Mouse (Mus musculus) small intestine, adult 2 months (tissue): ENCODE results near the gene Map2k6. TPM values are rescaled to one million over a fixed set of nuclear protein-coding genes. Genes with fewer than 3 reads are reported as not detected.

Experiments used
- H3K27ac ChIP-seq: fragments of 200-500 bp; 2 replicates; pipeline ENCODE4 v1.5.1; 2012; ENCODE audit warnings: low read depth, low read length, control low read depth, inconsistent platforms; ENCODE audit not compliant: insufficient read depth
- H3K27me3 ChIP-seq: fragments of 200-500 bp; 2 replicates; pipeline ENCODE4 v1.6.1; 2012; ENCODE audit warnings: mild to moderate bottlenecking, moderate library complexity, low read length, inconsistent platforms; ENCODE audit not compliant: control insufficient read depth, insufficient read depth
- H3K36me3 ChIP-seq: fragments of 200-500 bp; 2 replicates; pipeline ENCODE4 v1.6.1; 2012; ENCODE audit warnings: mild to moderate bottlenecking, low read length, control low read depth, inconsistent platforms; ENCODE audit not compliant: control insufficient read depth, insufficient read depth
- H3K4me1 ChIP-seq: fragments of 200-500 bp; 2 replicates; pipeline ENCODE4 v1.6.1; 2012; ENCODE audit warnings: low read length, inconsistent platforms, mixed read lengths; ENCODE audit not compliant: control insufficient read depth, insufficient read depth, insufficient read length
- H3K4me3 ChIP-seq: fragments of 200-500 bp; 2 replicates; pipeline ENCODE4 v1.5.1; 2012; ENCODE audit warnings: low read depth, mild to moderate bottlenecking, control low read depth, inconsistent platforms, low read length, moderate library complexity
- CTCF ChIP-seq: fragments of 200-500 bp; IDR thresholded peaks from 2 replicates; pipeline ENCODE4 v1.5.1; 2012; ENCODE audit warnings: low read depth, mild to moderate bottlenecking, control low read depth, inconsistent platforms, low read length, moderate library complexity, mixed read lengths; ENCODE audit not compliant: insufficient replicate concordance, insufficient read length; ENCODE audit errors: extremely low read depth
- POLR2A ChIP-seq: fragments of 200-500 bp; IDR thresholded peaks from 2 replicates; pipeline ENCODE4 v1.6.1; 2012; ENCODE audit warnings: low read depth, mild to moderate bottlenecking, control low read depth, inconsistent platforms, low read length, moderate library complexity
- WGBS: fragments of 180-500 bp; shearing (Covaris S2); methylation state at CpG from one replicate; pipeline ENCODE4 v1.1.7; 2018; 5-methylcytosine and 5-hydroxymethylcytosine counted together
- polyA plus RNA-seq: library from polyadenylated mRNA; depleted of rRNA; stranded (reverse); fragments of >200 nt; gene quantifications from 2 replicates; pipeline ENCODE4 v1.2.3, GENCODE M21; 2012

Map2k6 gene
- polyA plus RNA-seq, 1 experiment: 1.5 TPM

- 16% methylated on average over 9 of the region's 9 CpGs for WGBS
- H3K36me3 ChIP-seq: no peaks in the 10 kb centered on the region
- TF ChIP-seq POLR2A (no peak), CTCF (no peak)
- peak overlapping the region; percentile 67 for H3K27ac ChIP-seq
- peak overlapping the region; percentile 25; the same call in 1 of the 2 replicates for H3K4me3 ChIP-seq
- peaks cover 8% of the 10 kb centered on the region; the same call in 1 of the 2 replicates for H3K4me1 ChIP-seq
- no peaks in the 10 kb centered on the region for H3K27me3 ChIP-seq
These were observed 6.7 kb downstream of the Map2k6 start for GRCm38 (mm10) chr11:110405607-110406006.

GRCm38 (mm10) chr11:110409131-110409530, 10.2 kb downstream of the Map2k6 start:
- Histone ChIP-seq H3K27ac (no peak overlapping the region), H3K36me3 (no peaks in the 10 kb centered on the region), H3K4me1 (peaks cover 8% of the 10 kb centered on the region), H3K27me3 (no peaks in the 10 kb centered on the region), H3K4me3 (no peak overlapping the region)
- WGBS: 88% methylated on average over 12 of the region's 12 CpGs
- TF ChIP-seq POLR2A (no peak), CTCF (no peak)

- 62% methylated on average over 9 of the region's 9 CpGs for WGBS
- TF ChIP-seq POLR2A (no peak), CTCF (peak; percentile 71; the same call in 1 of the 2 replicates)
- no peaks in the 10 kb centered on the region for H3K36me3 ChIP-seq
- H3K27me3 ChIP-seq: no peaks in the 10 kb centered on the region
- peaks cover 8% of the 10 kb centered on the region for H3K4me1 ChIP-seq
- H3K4me3 ChIP-seq: no peak overlapping the region
- no peak overlapping the region for H3K27ac ChIP-seq
These were observed 10.9 kb downstream of the Map2k6 start for GRCm38 (mm10) chr11:110409776-110410175.

- Histone ChIP-seq H3K4me3 (no peak overlapping the region), H3K27me3 (no peaks in the 10 kb centered on the region), H3K4me1 (peaks cover 5% of the 10 kb centered on the region), H3K36me3 (no peaks in the 10 kb centered on the region), H3K27ac (no peak overlapping the region)
- 92% methylated on average over 13 of the region's 13 CpGs for WGBS
- TF ChIP-seq POLR2A (no peak), CTCF (no peak)
These were observed 12.7 kb downstream of the Map2k6 start for GRCm38 (mm10) chr11:110411596-110411995.

GRCm38 (mm10) chr11:110414263-110414662, 15.3 kb downstream of the Map2k6 start:
- Histone ChIP-seq H3K36me3 (no peaks in the 10 kb centered on the region), H3K4me1 (peaks cover 3% of the 10 kb centered on the region), H3K27ac (no peak overlapping the region), H3K4me3 (no peak overlapping the region), H3K27me3 (no peaks in the 10 kb centered on the region)
- 57% methylated on average over 7 of the region's 7 CpGs for WGBS
- TF ChIP-seq CTCF: no peak
- no peak for TF ChIP-seq POLR2A

GRCm38 (mm10) chr11:110416691-110417090, 17.8 kb downstream of the Map2k6 start:
- H3K4me1 ChIP-seq: peaks cover 3% of the 10 kb centered on the region
- H3K36me3 ChIP-seq: no peaks in the 10 kb centered on the region
- WGBS: 84% methylated on average over 6 of the region's 6 CpGs
- H3K27ac ChIP-seq: no peak overlapping the region
- no peak overlapping the region for H3K4me3 ChIP-seq
- TF ChIP-seq CTCF: no peak
- no peak for TF ChIP-seq POLR2A
- no peaks in the 10 kb centered on the region for H3K27me3 ChIP-seq

GRCm38 (mm10) chr11:110420463-110420862, 21.5 kb downstream of the Map2k6 start:
- Histone ChIP-seq H3K27ac (no peak overlapping the region), H3K27me3 (no peaks in the 10 kb centered on the region), H3K4me3 (no peak overlapping the region), H3K4me1 (no peaks in the 10 kb centered on the region), H3K36me3 (no peaks in the 10 kb centered on the region)
- no peak for TF ChIP-seq CTCF
- no peak for TF ChIP-seq POLR2A
- 87% methylated on average over 7 of the region's 7 CpGs for whole genome bisulfite sequencing
